Mouse (Mus musculus) cerebellum, adult 2 months (tissue): ENCODE results near the gene Pqbp1. TPM values are rescaled to one million over a fixed set of nuclear protein-coding genes. Genes with fewer than 3 reads are reported as not detected.

Experiments used
- DNase-seq, 2 experiments: peaks; one replicate each; pipeline ENCODE4 v3.0.0; 2021
- H3K27ac ChIP-seq: fragments of 200-500 bp; 2 replicates; pipeline ENCODE4 v1.5.1; 2012; ENCODE audit warnings: low read length, control low read depth, inconsistent platforms; ENCODE audit not compliant: insufficient read depth
- H3K27me3 ChIP-seq: fragments of 200-500 bp; 2 replicates; pipeline ENCODE4 v1.6.1; 2012; ENCODE audit warnings: inconsistent platforms, mild to moderate bottlenecking, low read length, moderate library complexity; ENCODE audit not compliant: control insufficient read depth, insufficient read depth
- H3K4me1 ChIP-seq: fragments of 200-500 bp; 2 replicates; pipeline ENCODE4 v1.6.1; 2011; ENCODE audit warnings: low read length; ENCODE audit not compliant: control insufficient read depth, insufficient read depth
- H3K4me3 ChIP-seq: fragments of 200-500 bp; replicated peaks from 2 replicates; pipeline ENCODE3; 2011; ENCODE audit warnings: mild to moderate bottlenecking, low read depth, low read length, control low read depth; ENCODE audit not compliant: insufficient read depth
- CTCF ChIP-seq: fragments of 200-500 bp; IDR thresholded peaks from 2 replicates; pipeline ENCODE4 v1.5.1; 2011; ENCODE audit warnings: low read depth, mild to moderate bottlenecking, control low read depth, low read length, moderate library complexity, borderline replicate concordance; ENCODE audit not compliant: insufficient read depth
- POLR2A ChIP-seq: fragments of 200-500 bp; IDR thresholded peaks from 2 replicates; pipeline ENCODE4 v1.6.1; 2011; ENCODE audit warnings: low read length, control low read depth, borderline replicate concordance; ENCODE audit not compliant: insufficient read depth
- WGBS: fragments of 180-500 bp; shearing (Covaris S2); methylation state at CpG from one replicate; pipeline ENCODE4 v1.1.7; 2018; 5-methylcytosine and 5-hydroxymethylcytosine counted together
- polyA plus RNA-seq: library from polyadenylated mRNA; depleted of rRNA; stranded (reverse); fragments of >200 nt; gene quantifications from 2 replicates; pipeline ENCODE4 v1.2.3, GENCODE M21; 2012; rRNA removed

Pqbp1 gene
- 165 and 174 TPM in 2 replicates for polyA plus RNA-seq

DNA sequence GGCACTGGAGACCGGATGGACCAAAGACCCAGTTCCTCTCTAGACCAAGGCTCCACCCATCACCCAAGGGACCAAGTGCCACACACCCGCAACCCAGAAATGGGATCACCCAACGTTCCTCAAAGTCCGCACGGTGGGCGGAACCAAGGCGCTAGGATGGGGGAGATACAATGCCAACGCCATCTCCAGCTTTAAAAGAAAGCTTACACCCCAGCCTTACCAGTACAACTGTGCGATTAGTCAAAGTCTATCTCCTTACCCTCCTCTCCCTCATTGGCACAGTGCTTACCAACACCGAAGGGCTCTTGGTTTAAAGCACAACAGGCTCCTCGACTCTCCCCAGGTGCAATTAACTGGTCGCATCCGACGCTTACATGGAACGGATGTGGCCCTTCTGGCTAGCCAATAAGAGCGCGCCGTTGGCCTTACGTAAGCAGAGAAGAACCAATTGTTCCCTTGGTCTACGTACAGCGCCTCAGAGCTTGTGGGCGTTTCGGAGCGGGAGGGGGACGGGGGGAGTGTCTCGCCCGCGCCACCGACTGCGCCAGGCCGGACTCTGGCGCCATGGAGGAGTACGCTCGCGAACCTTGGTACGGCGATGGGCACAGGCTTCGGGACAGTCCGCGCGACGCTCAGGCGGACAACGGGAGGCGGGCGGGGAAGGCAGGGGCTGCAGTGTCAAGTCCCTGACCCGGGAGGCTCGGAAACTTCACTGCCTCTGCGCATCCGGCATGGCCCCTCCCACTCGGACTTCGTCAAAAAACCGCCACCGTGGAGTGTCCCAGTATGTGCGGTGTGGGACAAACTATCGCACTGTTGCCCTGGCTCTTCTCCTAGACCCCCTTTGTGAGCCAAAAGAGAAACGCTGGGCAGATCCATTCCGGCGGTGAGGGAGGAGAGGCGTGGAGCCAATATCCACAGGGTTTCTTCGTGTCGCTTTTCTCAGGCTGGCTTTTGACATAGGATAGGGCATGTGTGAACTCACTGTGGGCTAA is at the start of gene Pqbp1, which contains the start of gene Timm17b:
Gene Pqbp1, minus strand, starts transcription at position 390 of the 995 bp plus-strand sequence.
Gene Timm17b, plus strand, starts transcription at position 478 of the 995 bp plus-strand sequence.
- DNase-seq, result peak; percentile 88 to 94
- no peaks in the 10 kb centered on the region for H3K4me1 ChIP-seq
- TF ChIP-seq POLR2A, result peak; percentile 79
- no peak for TF ChIP-seq CTCF
- WGBS, result 4% methylated on average over 59 of the region's 62 CpGs
- no peaks in the 10 kb centered on the region for H3K27me3 ChIP-seq
- H3K4me3 ChIP-seq, result peak within 1 kb of the TSS; percentile 95
- H3K27ac ChIP-seq, result peak within 1 kb of the TSS; percentile 99

GRCm38 (mm10) chrX:7947900-7948492 is 48.9 kb upstream of the Pqbp1 start:
- peak overlapping the region; percentile 94 for H3K4me3 ChIP-seq
- no peaks in the 10 kb centered on the region for H3K4me1 ChIP-seq
- 7% methylated on average over 38 of the region's 38 CpGs for WGBS
- H3K27me3 ChIP-seq, result no peaks in the 10 kb centered on the region
- TF ChIP-seq POLR2A (peak; percentile 32; the same call in 1 of the 2 replicates), CTCF (no peak)
- peak; percentile 91 to 95 for DNase-seq
- H3K27ac ChIP-seq, result peak overlapping the region; percentile 65; the same call in 1 of the 2 replicates

DNA sequence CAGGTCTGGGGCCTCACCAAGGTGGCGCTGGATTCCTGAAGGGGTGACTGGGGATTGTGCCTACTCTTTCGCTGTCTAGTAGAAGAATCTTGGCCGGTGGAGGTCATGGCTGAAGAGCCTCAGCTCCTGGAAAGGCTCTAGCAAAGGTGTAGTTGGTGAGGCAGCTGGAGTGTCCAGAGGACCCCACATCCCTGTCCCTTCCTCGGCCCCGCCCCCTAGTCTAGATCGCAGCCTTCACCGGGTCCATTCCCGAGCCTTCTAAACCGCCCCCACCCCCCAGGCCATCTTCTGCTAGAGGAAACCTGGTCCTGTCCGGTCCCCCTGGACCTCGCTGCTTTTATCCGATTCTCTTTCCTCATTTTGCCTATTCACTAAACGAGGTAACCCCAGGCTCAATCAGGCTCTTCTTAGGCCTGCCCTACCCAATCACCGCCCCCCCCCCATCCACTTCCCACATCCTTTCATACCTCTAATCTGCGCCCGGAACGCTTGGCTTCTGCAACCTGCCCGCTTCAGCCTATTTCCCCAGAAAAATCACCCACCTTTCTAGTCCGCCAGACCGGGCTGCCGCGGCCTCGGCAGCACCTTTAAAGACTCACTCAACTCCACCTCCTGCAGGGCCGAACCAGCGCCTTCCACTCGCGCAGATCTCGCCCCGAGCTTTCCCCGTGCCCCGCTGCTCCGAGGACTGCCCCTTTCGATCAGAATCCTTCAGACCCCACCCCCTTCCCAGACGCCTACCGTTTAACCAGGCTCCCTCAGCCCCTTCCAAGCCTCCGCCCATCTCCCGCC is 48.2 kb upstream of the Pqbp1 start, which contains the start of gene Hdac6:
Gene Hdac6, minus strand, starts transcription at position 782 of the 792 bp plus-strand sequence.
- H3K4me1 ChIP-seq, result no peaks in the 10 kb centered on the region
- whole genome bisulfite sequencing, result 8% methylated on average over 36 of the region's 37 CpGs
- peak within 1 kb of the TSS; percentile 65; the same call in 1 of the 2 replicates for H3K27ac ChIP-seq
- no peaks in the 10 kb centered on the region for H3K27me3 ChIP-seq
- H3K4me3 ChIP-seq, result peak within 1 kb of the TSS; percentile 94
- peak; percentile 12 to 26 for DNase-seq
- TF ChIP-seq CTCF (no peak), POLR2A (0 out of 2 replicates have a peak, but pooled peaks have one; percentile 23)

GRCm38 (mm10) chrX:7945618-7946017 is 46.5 kb upstream of the Pqbp1 start:
- WGBS, result 71% methylated on average over 8 of the region's 8 CpGs
- H3K27ac ChIP-seq, result no peak overlapping the region
- no peaks in the 10 kb centered on the region for H3K27me3 ChIP-seq
- DNase-seq, result no peak
- H3K4me1 ChIP-seq, result no peaks in the 10 kb centered on the region
- TF ChIP-seq POLR2A, result no peak
- TF ChIP-seq CTCF, result no peak
- H3K4me3 ChIP-seq, result no peak overlapping the region

GRCm38 (mm10) chrX:7937667-7938066 is 38.6 kb upstream of the Pqbp1 start:
- no peak for TF ChIP-seq POLR2A
- no peak for TF ChIP-seq CTCF
- no peaks in the 10 kb centered on the region for H3K27me3 ChIP-seq
- no peak for DNase-seq
- WGBS, result 95% methylated on average over 6 of the region's 6 CpGs
- H3K4me3 ChIP-seq, result no peak overlapping the region
- no peak overlapping the region for H3K27ac ChIP-seq
- no peaks in the 10 kb centered on the region for H3K4me1 ChIP-seq

- Histone ChIP-seq H3K27ac (no peak overlapping the region), H3K4me3 (no peak overlapping the region), H3K27me3 (no peaks in the 10 kb centered on the region), H3K4me1 (no peaks in the 10 kb centered on the region)
- TF ChIP-seq POLR2A (no peak), CTCF (0 out of 2 replicates have a peak, but pooled peaks have one; percentile 17)
- no peak for DNase-seq
- WGBS, result 39% methylated on average over 10 of the region's 11 CpGs
Observed at GRCm38 (mm10) chrX:7936874-7937273, 37.8 kb upstream of the Pqbp1 start.

GRCm38 (mm10) chrX:7928270-7928790 is 29.3 kb upstream of the Pqbp1 start, which contains the start of gene Eras:
Eras (minus strand) TSS chrX:7928607.
- no peak for DNase-seq
- H3K4me1 ChIP-seq, result no peaks in the 10 kb centered on the region
- 32% methylated on average over 16 of the region's 19 CpGs for WGBS
- H3K27ac ChIP-seq, result no peak within 1 kb of the TSS
- no peak within 1 kb of the TSS for H3K4me3 ChIP-seq
- TF ChIP-seq POLR2A, result no peak
- TF ChIP-seq CTCF, result no peak
- no peaks in the 10 kb centered on the region for H3K27me3 ChIP-seq
